Mouse (Mus musculus): Measurements from ENCODE around the gene Mmrn2.
"Not testable (repeated sequence)": the region's sequence is repeated elsewhere in the genome, so short reads cannot be mapped to it uniquely, and the experiment has no call there.

Gene Mmrn2

DNA sequence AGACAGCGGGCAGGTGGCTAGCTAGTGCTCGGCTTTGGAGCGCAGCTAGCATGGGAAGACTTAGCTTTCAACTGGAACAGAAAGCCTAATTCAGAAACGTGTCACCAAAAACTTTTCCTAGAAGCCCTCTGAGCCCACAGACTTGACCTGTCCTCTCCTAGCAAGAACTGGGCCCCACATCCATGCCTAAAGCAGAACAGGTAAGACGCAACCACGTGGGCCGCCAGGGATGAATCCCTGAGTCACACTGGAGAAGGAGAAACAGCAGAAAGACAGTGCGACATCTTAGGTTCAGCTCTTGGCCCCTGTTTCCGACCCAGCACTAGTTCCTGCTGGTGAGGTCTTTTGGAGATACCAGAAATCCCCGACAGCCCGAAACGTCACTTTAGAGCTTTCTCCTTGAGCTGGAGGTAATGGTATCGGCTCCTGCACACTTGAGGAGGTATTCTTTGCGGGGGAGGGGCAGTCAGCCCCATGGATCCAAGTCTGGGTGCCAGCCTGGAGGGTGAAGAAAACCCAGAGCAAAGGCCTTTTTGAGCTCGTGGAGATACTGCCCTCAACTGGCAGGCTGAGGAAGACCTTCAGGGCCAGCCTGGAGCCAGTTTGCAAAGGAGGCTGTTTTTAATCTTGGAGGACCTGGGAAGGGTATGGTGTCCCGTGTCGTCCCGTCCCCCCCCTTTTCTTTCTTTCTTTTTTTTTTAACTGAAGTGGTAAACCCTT, 12.4 kb upstream of the Mmrn2 start:
- DNase-seq = peak; percentile 74 to 84

DNA sequence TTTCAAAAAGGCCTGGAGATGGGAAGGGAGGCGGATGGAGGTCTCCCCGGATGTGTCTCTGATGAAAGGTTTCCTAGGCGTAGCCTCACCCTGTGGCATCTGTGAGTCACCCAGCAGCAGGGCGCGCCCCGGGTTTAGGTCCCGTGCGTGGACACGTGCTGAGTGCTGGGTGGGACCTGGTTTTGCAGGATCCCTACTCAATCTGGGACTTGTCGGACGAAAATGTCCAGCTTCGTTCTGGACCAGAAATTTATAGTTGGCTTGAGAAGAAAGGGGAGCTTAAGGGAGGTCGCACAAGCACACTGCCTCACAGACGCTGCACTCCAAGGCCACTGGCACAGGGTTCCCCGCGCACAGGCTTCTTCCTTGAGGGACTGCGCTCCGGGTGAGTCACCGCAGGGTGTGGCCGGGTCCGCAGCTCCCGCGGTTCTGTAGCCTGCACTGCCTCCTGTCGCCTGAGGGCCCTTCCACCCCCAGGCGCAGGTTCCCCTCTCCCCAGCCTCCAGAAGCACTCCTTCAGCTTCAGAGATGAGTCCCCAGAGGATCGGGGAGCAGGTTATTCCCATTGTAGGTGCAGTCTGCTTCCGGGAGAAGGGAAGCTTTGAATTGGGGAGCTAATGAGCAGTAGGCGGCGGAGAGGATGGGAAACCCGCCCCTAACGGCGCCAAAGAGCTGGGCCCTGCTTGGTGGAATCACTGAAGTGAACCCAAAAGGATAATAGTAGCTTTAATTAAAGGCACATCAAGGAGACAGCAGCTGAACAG, 11.6 kb upstream of the Mmrn2 start:
- peak; percentile 72 to 82 for DNase-seq

DNA sequence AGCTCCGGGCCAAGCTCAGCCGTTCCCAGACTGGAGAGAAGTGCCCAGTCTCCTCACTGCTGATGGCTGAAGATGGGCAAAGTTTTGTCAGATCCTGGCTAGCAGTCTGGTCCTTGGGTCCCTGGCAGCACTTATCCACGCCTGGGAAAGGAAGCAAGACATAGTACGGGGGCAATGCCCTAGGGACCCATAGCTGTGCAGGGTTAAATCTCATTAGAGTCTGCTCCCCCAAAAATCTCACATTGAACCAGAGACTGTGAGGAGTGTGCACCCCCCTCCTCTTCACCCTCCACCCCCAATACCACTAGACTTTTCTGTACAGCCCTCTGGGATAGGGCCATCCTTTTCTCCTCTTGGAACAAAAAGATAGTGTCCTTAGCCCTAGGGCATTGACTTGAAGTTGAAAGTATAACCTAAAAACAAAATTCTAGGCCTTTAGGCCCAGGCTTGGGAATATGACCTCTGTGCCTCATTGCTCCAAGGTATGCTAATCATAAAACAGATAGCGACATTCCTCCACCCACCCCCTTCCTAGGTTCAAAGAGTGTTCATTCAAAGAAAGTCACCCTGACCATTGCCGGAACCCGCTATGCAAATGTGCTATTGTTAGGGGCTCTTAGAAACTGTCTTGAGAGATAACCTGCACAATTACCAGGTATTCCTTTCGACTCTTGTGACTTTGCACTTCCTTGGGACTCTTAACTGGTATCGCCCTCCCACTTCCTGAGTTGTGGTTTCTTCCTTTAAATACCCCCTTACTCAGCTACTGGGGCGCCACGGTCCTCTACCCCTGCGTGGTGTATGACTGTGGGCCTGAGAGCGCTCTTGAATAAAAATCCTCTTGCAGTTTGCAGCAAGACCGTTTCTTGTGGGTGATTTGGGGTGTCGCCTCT, 10.8 kb upstream of the Mmrn2 start:
- DNase-seq = not testable (repeated sequence)

DNA sequence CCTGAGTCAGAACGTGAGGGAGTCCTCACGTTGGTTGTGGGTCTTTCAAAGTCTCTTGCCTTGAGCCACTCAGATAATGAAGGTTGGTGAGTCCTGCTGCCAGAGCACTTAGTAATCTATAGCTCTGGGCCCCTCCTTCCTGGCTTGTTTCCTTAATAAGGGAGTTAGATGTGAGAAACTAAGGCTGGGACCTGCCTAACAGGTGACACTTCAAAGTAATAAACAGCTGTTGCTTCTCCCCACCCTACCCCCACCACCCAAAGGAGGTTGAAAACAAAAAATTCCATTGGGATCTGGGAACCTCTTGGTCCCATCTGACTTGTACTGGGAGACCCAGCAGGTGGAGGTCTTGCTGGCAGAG, 10.1 kb upstream of the Mmrn2 start:
- no peak for DNase-seq

DNA sequence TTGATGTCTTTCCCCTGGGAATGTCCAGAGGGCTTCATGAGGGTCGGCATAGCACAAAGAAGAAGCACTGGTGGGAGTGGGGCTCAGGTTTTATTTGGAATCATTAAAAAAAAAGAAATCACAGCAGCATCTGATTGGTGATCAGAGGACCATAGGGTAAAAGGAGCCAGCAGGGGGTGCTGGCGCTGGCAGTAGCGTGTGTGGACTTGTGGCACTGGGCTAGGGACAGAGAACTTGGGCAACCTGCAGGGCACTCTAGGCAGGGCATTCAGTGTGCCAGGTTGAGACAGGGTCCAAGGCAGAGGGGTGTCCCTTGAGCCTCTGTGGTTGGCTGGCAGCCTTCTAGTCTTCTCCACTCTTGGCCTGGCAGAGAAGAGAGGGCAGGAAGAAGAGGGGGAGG, 5.1 kb upstream of the Mmrn2 start:
- peak in 1 of 2 experiments; percentile 17 for DNase-seq

DNA sequence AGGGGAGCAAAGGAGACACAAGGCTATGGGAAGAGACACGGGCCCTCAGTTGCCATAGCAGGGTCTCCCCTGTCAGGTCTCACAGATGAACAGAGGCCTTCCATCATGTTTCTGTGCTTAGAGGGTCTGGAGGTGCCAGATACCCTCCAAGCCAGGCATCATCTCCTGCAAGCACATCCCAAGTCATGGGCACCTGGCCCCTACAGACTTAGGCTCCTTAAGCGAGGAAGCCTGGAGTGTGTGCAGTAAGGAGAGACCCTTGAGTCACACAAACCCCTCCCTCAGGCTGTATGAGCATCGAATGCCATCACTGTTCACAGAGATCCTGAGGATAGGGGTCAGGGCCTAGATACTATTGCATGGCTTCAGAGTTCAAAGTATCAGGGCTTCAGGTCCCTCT, 4.3 kb upstream of the Mmrn2 start:
- no peak for DNase-seq

DNA sequence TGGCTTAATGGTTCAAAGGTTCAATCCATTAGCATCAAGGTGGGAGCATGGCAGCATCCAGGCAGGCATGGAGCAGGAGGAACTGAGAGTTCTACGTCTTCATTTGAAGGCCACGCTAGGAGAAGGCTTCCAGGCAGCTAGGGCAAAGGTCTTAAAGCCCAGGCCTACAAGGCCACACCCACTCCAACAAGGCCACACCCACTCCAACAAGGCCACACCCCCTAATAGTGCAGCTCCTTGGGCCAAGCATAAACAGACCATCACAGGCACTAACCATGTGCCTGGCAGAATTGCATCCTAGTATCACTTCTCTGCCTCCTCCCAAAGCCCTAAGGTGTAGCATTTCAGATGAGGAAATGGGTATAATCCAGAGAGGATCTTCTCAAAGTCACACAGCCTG, 3.5 kb upstream of the Mmrn2 start:
- no peak for DNase-seq

DNA sequence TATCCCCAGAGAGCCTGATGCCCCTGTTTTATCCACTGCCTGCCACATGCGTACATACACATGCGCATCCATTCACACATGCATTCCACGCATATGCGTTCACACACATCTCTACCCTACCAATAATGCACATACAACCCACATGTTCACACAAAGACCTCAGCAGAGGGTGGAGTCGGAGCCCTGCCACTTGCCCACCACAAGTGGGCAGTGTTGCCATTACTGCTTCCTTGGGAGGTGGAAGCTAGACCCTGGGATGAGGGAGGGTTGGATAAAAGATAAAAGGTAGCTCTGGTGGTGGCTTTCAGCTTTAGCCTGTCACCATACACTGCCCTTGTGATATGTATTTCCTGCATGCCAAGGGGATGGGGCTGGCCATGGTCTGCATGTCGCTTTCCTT, 2.6 kb upstream of the Mmrn2 start:
- DNase-seq = peak; percentile 78 to 80

DNA sequence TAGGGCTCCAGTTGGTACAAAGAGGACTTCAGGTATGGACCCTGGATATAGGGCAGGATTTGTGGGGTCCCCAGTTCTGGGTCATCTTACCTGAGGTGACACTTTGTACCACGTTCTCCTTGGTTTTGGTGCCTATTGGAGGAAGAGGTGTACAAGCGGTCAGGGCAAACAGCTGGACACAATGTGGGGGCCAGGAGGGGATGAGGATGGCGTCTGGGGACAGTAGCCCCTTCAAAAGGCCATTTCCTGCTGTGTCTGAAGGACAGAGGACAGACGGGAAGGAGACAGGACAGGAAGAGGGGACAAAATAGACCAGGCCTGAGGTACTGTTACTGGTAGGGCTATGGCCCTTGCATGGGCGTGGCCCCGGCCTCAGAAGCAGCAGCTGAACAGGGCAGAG, 1.7 kb upstream of the Mmrn2 start:
- no peak for DNase-seq

DNA sequence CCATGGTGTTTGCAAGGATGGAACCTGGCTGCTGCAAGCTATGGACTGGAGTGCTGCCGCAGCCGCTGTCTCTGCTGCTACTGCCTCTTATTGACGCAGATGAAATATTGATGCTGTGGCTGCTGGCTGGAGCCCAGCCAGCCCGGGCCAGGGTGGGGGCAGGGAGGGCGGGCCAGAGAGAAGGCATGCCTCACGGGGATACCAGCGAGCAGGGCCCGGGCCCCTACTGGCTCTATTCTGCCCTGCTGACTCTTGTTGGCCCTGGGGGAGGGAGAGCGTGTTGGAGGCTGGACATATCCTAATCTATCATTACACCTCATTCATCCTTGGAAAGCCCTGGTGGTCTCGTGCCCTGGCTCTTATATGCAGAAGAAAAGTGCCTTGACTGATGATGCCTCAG, 688 bp upstream of the Mmrn2 start, which contains the start of gene Sncg:
Gene Sncg (minus strand): TSS at position 213 of the 400 bp plus-strand sequence.
- DNase-seq = peak; percentile 38 to 50

DNA sequence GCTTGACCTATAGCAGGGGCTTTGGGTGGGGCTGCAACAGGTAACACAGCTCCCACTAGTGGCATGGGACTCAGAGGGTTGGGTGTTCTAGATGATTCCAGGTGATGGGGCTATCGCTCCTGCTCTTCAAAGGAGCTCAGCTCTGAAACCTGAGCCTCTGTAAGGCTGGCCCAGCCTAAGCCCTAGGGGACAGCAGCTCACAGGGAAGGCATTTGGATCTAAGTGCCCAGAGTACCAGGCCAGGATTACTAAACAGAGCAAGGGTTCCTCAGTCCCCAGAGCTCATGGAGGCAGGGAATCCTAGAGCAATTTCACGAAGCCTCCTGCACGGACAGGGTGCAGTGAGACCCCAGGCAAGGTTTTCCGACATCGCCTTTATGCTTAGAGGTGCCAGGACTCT, 676 bp downstream of the Mmrn2 start:
- DNase-seq = no peak

DNA sequence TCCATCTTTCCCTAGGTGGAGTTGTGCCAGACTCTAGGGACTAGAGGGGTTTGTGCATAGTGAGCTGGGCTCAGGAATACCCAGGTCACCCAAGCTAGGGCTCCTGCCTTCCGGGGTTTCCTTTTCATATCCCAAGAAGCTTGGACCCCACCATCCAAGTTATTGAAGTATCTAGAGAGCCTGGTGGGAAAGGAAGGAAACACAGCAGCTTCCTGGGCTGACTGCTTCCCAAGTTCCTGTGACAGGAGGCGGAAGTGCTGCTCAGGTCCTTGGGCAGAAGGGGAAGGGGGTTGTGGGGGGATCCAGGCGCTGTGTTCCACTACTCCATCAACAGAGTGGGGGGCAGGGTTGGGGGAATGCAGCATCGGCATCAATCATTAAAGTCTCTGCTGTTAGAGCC, 1.9 kb downstream of the Mmrn2 start:
- DNase-seq = no peak

DNA sequence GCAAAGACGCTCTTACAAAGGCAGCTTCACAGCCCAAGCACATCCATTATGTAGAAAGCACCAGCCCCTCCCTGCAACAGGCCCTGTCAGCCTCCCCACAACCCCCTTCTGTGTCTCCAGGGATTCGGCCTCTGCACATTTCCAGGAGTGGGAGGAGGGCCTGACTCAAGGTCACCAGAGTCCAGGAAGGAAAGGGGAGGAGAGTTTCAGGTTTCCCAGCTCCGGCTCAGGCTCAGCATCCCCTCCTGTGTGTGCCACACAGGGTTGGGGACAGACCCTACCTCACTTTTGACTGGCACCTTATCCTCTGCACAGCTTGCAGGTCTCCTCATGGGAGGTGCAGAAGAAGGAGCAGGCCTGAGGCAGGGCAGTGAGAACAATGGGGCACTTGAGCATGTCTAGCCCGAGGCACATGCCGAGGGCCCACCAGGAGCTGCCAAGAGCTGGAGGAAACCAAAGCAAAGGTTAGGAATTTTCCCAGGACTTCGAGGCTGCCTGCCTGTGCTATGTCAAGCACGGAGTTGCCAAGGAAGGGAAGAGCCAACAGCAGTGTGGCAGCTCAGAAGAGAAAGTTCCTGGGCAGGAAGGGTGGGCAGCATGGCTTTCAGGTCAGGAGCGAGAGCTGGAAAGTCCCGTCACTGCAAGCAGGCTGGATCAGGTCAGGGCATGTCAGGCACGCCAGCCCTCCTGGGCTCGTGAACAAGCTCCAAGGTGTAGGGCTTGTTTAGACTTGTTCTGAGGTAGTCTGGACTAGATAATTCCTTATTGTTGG, 3.5 kb downstream of the Mmrn2 start:
- peak; percentile 53 to 76 for DNase-seq

DNA sequence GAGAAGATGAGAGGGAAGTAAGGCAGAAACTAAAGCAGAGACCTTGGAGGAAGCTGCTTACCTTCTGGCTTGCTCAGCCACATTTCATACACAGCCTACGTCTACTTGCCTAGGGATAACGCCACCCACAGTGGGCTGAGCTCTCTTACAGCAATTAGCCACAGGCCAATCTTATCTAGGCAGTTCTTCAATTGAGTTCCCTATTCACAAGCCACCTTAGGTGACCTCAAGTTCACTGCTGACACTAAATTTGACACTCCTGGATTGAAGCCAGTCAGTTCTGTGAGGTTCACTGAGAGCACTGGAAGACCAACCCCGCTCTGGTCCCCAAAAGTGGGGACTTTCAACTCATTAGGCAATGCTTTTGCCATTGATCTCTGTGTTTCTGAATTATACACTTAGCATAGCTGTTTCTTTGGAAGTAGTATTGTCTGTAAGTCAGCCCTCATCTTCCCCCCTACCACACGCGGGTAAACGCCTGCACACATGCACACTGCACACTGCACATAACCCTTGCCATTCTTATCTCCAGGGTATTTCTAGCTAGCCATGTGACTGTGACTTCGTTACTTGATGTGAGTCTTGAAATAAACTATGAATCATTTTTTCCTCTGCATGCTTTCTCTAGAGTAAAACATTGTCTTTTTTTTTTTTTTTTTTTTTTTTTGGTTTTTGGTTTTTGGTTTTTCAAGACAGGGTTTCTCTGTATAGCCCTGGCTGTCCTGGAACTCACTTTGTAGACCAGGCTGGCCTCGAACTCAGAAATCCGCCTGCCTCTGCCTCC, 7.8 kb downstream of the Mmrn2 start:
- no peak for DNase-seq

DNA sequence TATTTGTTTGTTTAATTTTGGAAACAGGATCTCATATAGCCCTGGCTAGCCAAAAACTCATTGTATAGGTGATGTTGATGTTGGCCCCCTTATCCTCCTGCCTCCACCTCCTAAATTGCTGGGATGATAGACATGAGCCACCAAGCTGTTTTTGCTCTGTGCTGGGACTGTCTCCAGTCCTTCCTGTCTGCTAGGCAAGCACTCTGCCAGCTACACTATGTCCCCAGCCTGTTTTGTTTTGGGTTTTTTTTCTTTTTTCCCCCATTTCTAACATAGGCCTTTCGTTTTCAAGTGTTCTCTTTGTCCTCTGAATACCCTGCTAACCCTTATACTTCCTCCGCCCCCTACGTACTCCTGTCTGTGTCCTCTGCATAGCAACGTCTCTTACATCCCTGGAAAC, 18.0 kb downstream of the Mmrn2 start:
- DNase-seq = no peak

DNA sequence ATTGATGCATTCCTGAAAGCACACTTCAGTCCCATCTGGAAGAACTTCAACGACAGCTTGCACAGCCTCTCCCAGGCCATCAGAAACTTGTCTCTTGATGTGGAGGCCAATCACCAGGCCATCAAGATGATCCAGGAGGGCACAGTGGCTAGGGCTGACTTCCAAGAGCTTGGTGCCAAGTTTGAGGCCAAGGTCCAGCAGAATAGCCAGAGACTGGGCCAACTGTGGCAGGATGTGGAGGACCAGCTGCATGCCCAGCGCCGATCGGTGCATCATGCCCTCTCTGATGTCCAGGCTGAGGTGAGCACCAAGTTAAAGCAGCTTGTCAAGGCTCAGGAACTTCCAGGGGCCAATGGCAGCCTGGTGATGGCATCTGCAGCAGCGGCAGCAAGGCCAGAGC, 22.6 kb downstream of the Mmrn2 start:
- DNase-seq = no peak

DNA sequence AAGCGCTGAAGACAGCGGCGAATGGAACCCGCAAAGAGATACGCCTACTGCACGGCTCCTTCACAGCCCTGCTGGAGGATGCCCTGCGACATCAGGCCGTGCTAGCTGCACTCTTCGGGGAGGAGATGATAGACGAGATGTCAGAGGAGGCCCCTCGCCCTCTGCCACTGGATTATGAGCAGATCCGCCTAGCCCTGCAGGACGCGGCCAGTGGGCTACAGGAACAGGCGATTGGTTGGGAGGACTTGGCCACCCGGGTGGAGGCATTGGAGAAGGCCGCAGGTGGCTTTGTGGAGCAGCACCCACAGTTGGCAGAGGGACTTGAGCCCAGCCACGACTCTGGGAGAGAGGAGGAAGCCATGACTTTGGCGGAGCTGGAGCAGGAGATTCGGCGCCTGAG, 23.6 kb downstream of the Mmrn2 start:
- no peak for DNase-seq

DNA sequence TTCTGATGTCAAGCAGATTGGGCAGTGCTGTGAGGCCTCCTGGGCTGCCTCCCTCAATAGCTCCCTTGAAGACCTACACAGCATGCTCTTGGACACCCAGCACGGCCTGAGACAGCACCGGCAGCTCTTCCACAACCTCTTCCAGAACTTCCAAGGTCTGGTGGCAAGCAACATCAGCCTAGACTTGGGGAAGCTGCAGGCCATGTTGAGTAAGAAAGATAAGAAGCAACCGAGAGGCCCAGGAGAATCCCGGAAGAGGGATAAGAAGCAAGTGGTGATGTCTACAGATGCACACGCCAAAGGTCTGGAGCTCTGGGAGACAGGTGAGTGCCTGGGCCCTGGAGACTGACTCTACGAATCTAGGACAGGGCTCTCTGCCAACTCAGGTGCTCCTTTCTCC, 24.0 kb downstream of the Mmrn2 start:
- DNase-seq = no peak

DNA sequence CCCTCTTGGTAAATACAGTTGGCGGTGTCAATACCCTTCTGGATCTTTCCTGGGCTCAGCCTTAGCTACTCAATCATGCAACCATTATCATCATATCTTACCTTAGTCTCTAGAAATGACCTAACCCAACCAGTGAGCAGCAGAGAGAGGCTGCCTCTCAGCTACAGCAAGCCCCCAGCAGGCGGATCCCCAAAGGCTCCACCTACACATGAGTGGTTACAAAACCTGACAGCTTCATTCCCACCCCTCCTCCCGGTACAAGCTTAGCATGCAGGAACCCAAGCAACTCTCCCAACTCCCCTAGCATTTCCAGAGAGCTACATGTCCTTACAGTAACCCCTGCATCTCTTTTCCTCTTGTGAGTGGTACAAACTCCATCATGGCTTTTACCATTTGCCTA, 24.8 kb downstream of the Mmrn2 start:
- DNase-seq = no peak

DNA sequence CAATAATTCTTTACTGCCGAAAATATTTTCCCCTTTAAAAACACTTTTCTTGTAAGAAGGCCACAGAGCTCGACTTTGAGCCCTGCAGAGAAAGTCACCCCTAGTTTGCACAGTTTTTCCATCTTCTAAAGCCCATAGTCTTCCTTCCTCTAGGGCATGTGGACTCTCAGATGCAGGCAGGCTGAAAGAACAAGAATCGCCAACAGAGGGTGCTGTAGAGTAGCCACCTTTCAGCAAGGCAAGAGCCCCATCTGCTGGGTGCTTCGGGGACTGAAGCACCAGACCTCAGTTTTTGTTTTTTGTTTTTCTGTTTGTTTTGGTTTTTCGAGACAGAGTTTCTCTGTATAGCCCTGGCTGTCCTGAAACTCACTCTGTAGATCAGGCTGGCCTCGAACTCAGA, 25.9 kb downstream of the Mmrn2 start:
- peak; percentile 87 to 88 for DNase-seq

DNA sequence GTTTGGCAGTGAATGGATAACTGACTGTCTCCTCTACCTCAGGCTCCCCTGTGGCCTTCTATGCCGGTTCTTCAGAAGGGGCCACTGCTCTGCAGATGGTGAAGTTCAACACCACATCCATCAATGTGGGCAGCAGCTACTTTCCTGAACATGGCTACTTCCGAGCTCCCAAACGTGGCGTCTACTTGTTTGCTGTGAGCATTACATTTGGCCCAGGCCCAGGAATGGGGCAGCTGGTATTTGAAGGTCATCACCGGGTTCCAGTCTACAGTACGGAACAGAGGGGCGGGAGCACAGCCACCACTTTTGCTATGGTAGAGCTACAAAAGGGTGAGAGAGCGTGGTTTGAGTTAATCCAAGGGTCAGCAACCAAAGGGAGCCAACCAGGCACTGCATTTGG, 27.6 kb downstream of the Mmrn2 start:
- peak in 1 of 2 experiments; percentile 7 for DNase-seq

DNA sequence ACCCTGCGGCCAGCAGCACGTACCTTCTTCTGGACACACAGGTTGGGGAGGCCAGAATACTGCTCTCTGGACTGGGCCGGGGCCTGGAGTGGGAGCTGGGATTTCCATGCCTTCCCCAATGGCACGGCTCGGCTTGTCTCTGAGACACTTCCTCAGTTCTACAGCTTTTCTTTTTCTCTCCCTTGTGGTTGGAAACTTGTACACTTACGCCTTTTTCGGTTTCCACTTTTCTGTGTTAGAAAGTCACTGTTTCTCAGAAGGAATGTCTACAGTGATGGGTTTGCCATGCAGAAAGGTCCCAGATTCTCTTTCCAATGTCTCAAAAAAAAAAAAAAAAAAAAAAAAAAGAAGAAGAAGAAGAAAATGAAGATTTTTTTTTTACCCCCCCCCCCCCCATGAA, 28.2 kb downstream of the Mmrn2 start:
- DNase-seq = no peak

Measured in kidney, postnatal 4 days (tissue).